Mouse (Mus musculus): ENCODE data around the gene Ism1. TPM values are rescaled to one million over a fixed set of nuclear protein-coding genes. Genes with fewer than 3 reads are reported as not detected.

The Ism1 gene
- polyA plus RNA-seq, 1 experiment from 2014 or later: 1.0 TPM

DNA sequence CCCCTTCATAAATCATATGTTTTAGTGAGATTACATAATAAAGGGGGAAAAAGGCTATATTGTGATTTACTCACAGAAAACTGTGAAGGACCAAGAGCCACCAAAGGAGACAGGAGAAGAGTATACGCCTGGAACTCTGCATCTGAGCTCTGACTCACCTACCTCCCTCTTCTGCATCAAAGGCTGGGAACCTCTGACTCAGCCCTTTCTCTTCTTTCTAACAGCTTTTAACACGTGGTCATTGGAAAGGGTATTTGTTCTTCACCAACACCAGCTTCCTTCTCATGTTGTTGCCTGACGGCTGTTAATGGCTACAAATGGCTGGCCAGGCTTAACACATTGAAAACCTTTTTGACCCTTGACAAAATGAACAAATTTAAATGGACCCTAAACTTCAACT, 36.2 kb downstream of the Ism1 start:
- Histone ChIP-seq H3K9me3 (replicated peaks) (no peaks in the 10 kb centered on the region), H3K4me2 (no peak overlapping the region), H3K27ac (replicated peaks) (no peak overlapping the region), H3K4me1 (no peaks in the 10 kb centered on the region; the same call in 1 of the 2 replicates), H3K4me3 (replicated peaks) (no peak overlapping the region), H3K27me3 (replicated peaks) (no peaks in the 10 kb centered on the region), H3K36me3 (no peaks in the 10 kb centered on the region), H3K9ac (replicated peaks) (no peak overlapping the region)
- 77% methylated on average over 3 of the region's 3 CpGs for WGBS
- ATAC-seq (ENCODE audit: low FRiP score): no peak

DNA sequence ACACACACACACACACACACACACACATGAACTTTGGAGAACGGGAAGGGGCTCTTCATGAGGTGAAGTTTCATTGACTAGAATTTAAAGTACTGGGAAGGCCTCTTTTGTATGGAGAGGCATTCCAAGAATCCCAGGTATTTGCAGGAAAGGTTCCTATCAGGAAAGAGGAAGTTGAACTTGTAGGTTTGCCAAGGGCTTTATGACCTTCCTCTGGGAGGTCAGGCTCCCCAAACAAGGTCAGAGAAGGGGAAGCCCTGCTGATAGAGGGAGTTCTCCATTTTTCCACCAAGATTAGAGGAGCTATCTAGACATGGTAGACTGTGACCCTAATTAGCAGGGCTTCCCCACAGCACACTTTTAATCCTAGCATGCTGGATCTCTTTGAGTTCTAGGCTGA, 39.8 kb downstream of the Ism1 start:
- no peaks in the 10 kb centered on the region for H3K9me3 ChIP-seq (replicated peaks)
- no peak for ATAC-seq (ENCODE audit: low FRiP score)
- H3K4me3 ChIP-seq (replicated peaks): no peak overlapping the region
- no peaks in the 10 kb centered on the region for H3K4me1 ChIP-seq
- no peaks in the 10 kb centered on the region for H3K36me3 ChIP-seq
- H3K9ac ChIP-seq (replicated peaks): no peak overlapping the region
- H3K27ac ChIP-seq (replicated peaks): no peak overlapping the region
- WGBS: 86% methylated on average over 1 of the region's 1 CpGs
- H3K27me3 ChIP-seq (replicated peaks): no peaks in the 10 kb centered on the region
- no peak overlapping the region for H3K4me2 ChIP-seq

GRCm38 (mm10) chr2:139722700-139723099, 44.7 kb downstream of the Ism1 start:
- no peak for ATAC-seq (ENCODE audit: low FRiP score)

GRCm38 (mm10) chr2:139723304-139723703, 45.3 kb downstream of the Ism1 start:
- no peaks in the 10 kb centered on the region for H3K9me3 ChIP-seq (replicated peaks)

More at GRCm38 (mm10) chr2:139722700-139723099, 44.7 kb downstream of the Ism1 start:
- Histone ChIP-seq H3K4me3 (replicated peaks) (no peak overlapping the region), H3K4me2 (no peak overlapping the region), H3K27ac (replicated peaks) (no peak overlapping the region), H3K36me3 (no peaks in the 10 kb centered on the region), H3K9me3 (replicated peaks) (no peaks in the 10 kb centered on the region), H3K4me1 (peaks cover 6% of the 10 kb centered on the region; the same call in 1 of the 2 replicates), H3K9ac (replicated peaks) (no peak overlapping the region), H3K27me3 (replicated peaks) (no peaks in the 10 kb centered on the region)
- 0% methylated on average over 1 of the region's 1 CpGs for WGBS

GRCm38 (mm10) chr2:139724202-139724838, 46.3 kb downstream of the Ism1 start:
- Histone ChIP-seq H3K27me3 (replicated peaks) (no peaks in the 10 kb centered on the region), H3K36me3 (no peaks in the 10 kb centered on the region), H3K9ac (replicated peaks) (no peak overlapping the region), H3K27ac (replicated peaks) (no peak overlapping the region), H3K4me2 (no peak overlapping the region), H3K4me1 (peaks cover 6% of the 10 kb centered on the region; the same call in 1 of the 2 replicates), H3K4me3 (replicated peaks) (no peak overlapping the region), H3K9me3 (replicated peaks) (no peaks in the 10 kb centered on the region)
- no peak for ATAC-seq (ENCODE audit: low FRiP score)
- WGBS: 62% methylated on average over 4 of the region's 4 CpGs

More at GRCm38 (mm10) chr2:139723304-139723703, 45.3 kb downstream of the Ism1 start:
- peaks cover 6% of the 10 kb centered on the region; the same call in 1 of the 2 replicates for H3K4me1 ChIP-seq
- no peak for ATAC-seq (ENCODE audit: low FRiP score)
- H3K27ac ChIP-seq (replicated peaks): no peak overlapping the region
- H3K4me3 ChIP-seq (replicated peaks): no peak overlapping the region
- no peaks in the 10 kb centered on the region for H3K36me3 ChIP-seq
- no peak overlapping the region for H3K4me2 ChIP-seq
- H3K9ac ChIP-seq (replicated peaks): no peak overlapping the region
- H3K27me3 ChIP-seq (replicated peaks): no peaks in the 10 kb centered on the region
- WGBS: 68% methylated on average over 3 of the region's 3 CpGs

GRCm38 (mm10) chr2:139725328-139725727, 47.4 kb downstream of the Ism1 start:
- H3K4me3 ChIP-seq (replicated peaks): no peak overlapping the region
- H3K27me3 ChIP-seq (replicated peaks): no peaks in the 10 kb centered on the region
- H3K9ac ChIP-seq (replicated peaks): no peak overlapping the region
- no peak for ATAC-seq (ENCODE audit: low FRiP score)
- H3K9me3 ChIP-seq (replicated peaks): no peaks in the 10 kb centered on the region
- H3K36me3 ChIP-seq: no peaks in the 10 kb centered on the region
- no peak overlapping the region for H3K4me2 ChIP-seq
- 80% methylated on average over 3 of the region's 3 CpGs for WGBS
- H3K27ac ChIP-seq (replicated peaks): no peak overlapping the region
- peaks cover 6% of the 10 kb centered on the region; the same call in 1 of the 2 replicates for H3K4me1 ChIP-seq

DNA sequence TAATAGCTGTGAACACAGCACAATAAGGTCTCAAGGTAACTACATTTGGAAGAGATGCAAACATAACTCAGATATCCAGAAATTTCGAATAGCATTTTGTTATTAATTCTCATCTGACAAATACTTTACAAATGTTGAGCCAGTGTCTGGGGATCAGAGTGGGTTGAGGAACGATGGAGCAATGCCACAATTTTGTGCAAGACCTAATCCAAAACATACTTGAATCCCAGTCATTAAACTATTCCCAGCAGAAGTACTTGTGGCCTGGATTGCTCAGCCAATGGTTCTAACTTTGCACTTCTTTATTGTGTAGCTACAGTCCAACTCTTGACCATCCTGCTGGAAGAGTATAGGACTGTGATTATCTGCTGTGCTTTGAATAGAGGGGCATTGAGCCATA, 50.1 kb downstream of the Ism1 start:
- Histone ChIP-seq H3K27ac (replicated peaks) (no peak overlapping the region), H3K4me1 (peaks cover 6% of the 10 kb centered on the region; the same call in 1 of the 2 replicates), H3K9me3 (replicated peaks) (no peaks in the 10 kb centered on the region), H3K4me3 (replicated peaks) (no peak overlapping the region), H3K4me2 (no peak overlapping the region), H3K9ac (replicated peaks) (no peak overlapping the region), H3K27me3 (replicated peaks) (no peaks in the 10 kb centered on the region), H3K36me3 (no peaks in the 10 kb centered on the region)
- no peak for ATAC-seq (ENCODE audit: low FRiP score)
- WGBS: 92% methylated on average over 2 of the region's 2 CpGs

DNA sequence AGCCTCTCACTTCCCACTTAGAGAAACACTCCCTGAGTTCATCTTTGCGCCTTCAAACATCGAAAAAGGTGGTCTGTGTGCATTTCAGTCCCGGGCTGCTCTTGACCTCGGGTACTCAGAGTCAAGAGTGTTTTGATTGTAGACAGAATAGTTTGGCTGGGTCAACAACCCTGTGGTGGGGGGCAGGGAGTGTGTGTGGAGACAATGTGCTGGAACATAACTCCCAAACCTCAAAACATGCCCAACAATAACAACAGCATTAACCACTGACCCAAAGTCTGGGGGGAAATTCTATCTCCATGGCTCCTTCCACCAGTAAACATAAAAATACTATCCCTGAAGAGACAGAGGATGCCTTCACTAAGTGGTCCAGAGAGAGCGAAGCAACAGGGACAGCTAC, 51.4 kb downstream of the Ism1 start:
- ATAC-seq (ENCODE audit: low FRiP score): no peak
- Histone ChIP-seq H3K27me3 (replicated peaks) (no peaks in the 10 kb centered on the region), H3K36me3 (no peaks in the 10 kb centered on the region), H3K27ac (replicated peaks) (no peak overlapping the region), H3K9ac (replicated peaks) (no peak overlapping the region), H3K4me2 (no peak overlapping the region), H3K4me3 (replicated peaks) (no peak overlapping the region), H3K4me1 (no peaks in the 10 kb centered on the region), H3K9me3 (replicated peaks) (no peaks in the 10 kb centered on the region)
- 90% methylated on average over 5 of the region's 5 CpGs for WGBS

DNA sequence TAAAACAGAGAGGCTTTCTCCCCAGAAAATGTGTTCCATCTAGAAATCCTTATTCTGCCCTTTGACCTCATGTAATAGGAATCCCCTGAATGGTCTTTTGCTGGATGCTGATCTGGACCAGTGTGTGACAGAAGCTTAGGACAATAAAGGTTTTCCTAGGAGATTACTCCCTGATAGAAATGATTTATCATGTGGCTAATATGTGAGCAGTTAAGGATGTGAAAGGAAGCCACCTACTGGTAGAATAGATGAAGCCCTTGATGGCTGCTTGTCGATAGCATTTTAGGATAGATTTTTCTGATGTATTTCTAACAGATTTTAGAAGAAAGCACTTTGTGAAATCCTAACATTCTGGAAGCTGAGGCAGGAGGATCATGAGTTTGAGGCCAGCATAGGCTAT, 64.4 kb downstream of the Ism1 start:
- 67% methylated on average over 1 of the region's 1 CpGs for WGBS
- Histone ChIP-seq H3K4me1 (no peaks in the 10 kb centered on the region), H3K4me2 (no peak overlapping the region), H3K27me3 (replicated peaks) (no peaks in the 10 kb centered on the region), H3K36me3 (no peaks in the 10 kb centered on the region), H3K9ac (replicated peaks) (no peak overlapping the region), H3K4me3 (replicated peaks) (no peak overlapping the region), H3K27ac (replicated peaks) (no peak overlapping the region), H3K9me3 (replicated peaks) (no peaks in the 10 kb centered on the region)
- no peak for ATAC-seq (ENCODE audit: low FRiP score)

GRCm38 (mm10) chr2:139757021-139757420, 79.0 kb downstream of the Ism1 start:
- ATAC-seq (ENCODE audit: low FRiP score): peak; percentile 38; the same call in 1 of the 2 replicates
- no peak overlapping the region for H3K9ac ChIP-seq (replicated peaks)
- no peak overlapping the region for H3K4me3 ChIP-seq (replicated peaks)
- H3K9me3 ChIP-seq (replicated peaks): no peaks in the 10 kb centered on the region
- H3K27ac ChIP-seq (replicated peaks): no peak overlapping the region
- H3K4me2 ChIP-seq: no peak overlapping the region
- WGBS: 70% methylated on average over 8 of the region's 8 CpGs
- H3K4me1 ChIP-seq: no peaks in the 10 kb centered on the region
- H3K27me3 ChIP-seq (replicated peaks): no peaks in the 10 kb centered on the region
- no peaks in the 10 kb centered on the region for H3K36me3 ChIP-seq

GRCm38 (mm10) chr2:139757456-139757855, 79.5 kb downstream of the Ism1 start:
- H3K27ac ChIP-seq (replicated peaks): no peak overlapping the region
- WGBS: 93% methylated on average over 1 of the region's 1 CpGs
- no peak overlapping the region for H3K9ac ChIP-seq (replicated peaks)
- H3K27me3 ChIP-seq (replicated peaks): no peaks in the 10 kb centered on the region
- no peaks in the 10 kb centered on the region for H3K36me3 ChIP-seq
- no peaks in the 10 kb centered on the region for H3K9me3 ChIP-seq (replicated peaks)
- ATAC-seq (ENCODE audit: low FRiP score): no peak
- H3K4me1 ChIP-seq: no peaks in the 10 kb centered on the region
- no peak overlapping the region for H3K4me2 ChIP-seq
- H3K4me3 ChIP-seq (replicated peaks): no peak overlapping the region

- no peak overlapping the region for H3K9ac ChIP-seq (replicated peaks)
- H3K4me1 ChIP-seq: no peaks in the 10 kb centered on the region
- WGBS: 62% methylated on average over 5 of the region's 5 CpGs
- H3K4me3 ChIP-seq (replicated peaks): no peak overlapping the region
- no peaks in the 10 kb centered on the region for H3K9me3 ChIP-seq (replicated peaks)
- ATAC-seq (ENCODE audit: low FRiP score): no peak
- no peak overlapping the region for H3K4me2 ChIP-seq
- no peaks in the 10 kb centered on the region for H3K36me3 ChIP-seq
- H3K27ac ChIP-seq (replicated peaks): no peak overlapping the region
- no peaks in the 10 kb centered on the region for H3K27me3 ChIP-seq (replicated peaks)
Observed at GRCm38 (mm10) chr2:139764355-139764754, 86.4 kb downstream of the Ism1 start.

Data from neural tube, embryonic 15.5 days (tissue).